Mouse (Mus musculus) bone marrow, adult 2 months (tissue): Measurements from ENCODE around the gene Grik1.

ENCODE experiments used
- CTCF ChIP-seq: fragments of 200-500 bp; IDR thresholded peaks from 2 replicates; pipeline ENCODE4 v1.5.1; 2011; ENCODE audit warnings: low read length, control low read depth; ENCODE audit not compliant: control insufficient read depth, insufficient read depth
- POLR2A ChIP-seq: fragments of 200-500 bp; IDR thresholded peaks from 2 replicates; pipeline ENCODE4 v1.6.1; 2011; ENCODE audit warnings: low read depth, mild to moderate bottlenecking, control low read depth, low read length, borderline replicate concordance; ENCODE audit not compliant: control insufficient read depth

GRCm38 (mm10) chr16:88290132-88290772 is at the start of gene Grik1:
- no peak for TF ChIP-seq CTCF
- no peak for TF ChIP-seq POLR2A
